Mouse (Mus musculus) embryonic facial prominence, embryonic 15.5 days (tissue): ENCODE measurements around the gene Slc2a3. TPM values are rescaled to one million over a fixed set of nuclear protein-coding genes. Genes with fewer than 3 reads are reported as not detected.

Experiments used
- ATAC-seq: fragments of 200-750 bp; cut with Nextera tagmentation; 2 replicates; pipeline ENCODE4 v1.8.0; 2017; ENCODE audit warnings: low read depth, moderate TSS enrichment; ENCODE audit not compliant: insufficient number of reproducible peaks, low FRiP score, low TSS enrichment
- H3K27ac ChIP-seq: fragments of 300-500 bp; sonication (generic); replicated peaks from 2 replicates; pipeline ENCODE4 v1.5.1; 2015; ENCODE audit warnings: mild to moderate bottlenecking, inconsistent platforms
- H3K27me3 ChIP-seq: fragments of 300-500 bp; sonication (generic); 2 replicates; pipeline ENCODE4 v1.6.1; 2015; ENCODE audit warnings: inconsistent platforms
- H3K36me3 ChIP-seq: fragments of 300-500 bp; sonication (generic); 2 replicates; pipeline ENCODE4 v1.6.1; 2015; ENCODE audit warnings: mild to moderate bottlenecking, inconsistent platforms
- H3K4me1 ChIP-seq: fragments of 300-500 bp; sonication (generic); 2 replicates; pipeline ENCODE4 v1.6.1; 2015; ENCODE audit warnings: inconsistent platforms
- H3K4me2 ChIP-seq: fragments of 300-500 bp; sonication (generic); replicated peaks from 2 replicates; pipeline ENCODE4 v1.6.1; 2015; ENCODE audit warnings: mild to moderate bottlenecking, inconsistent platforms
- H3K4me3 ChIP-seq: fragments of 300-500 bp; sonication (generic); replicated peaks from 2 replicates; pipeline ENCODE4 v1.5.1; 2015; ENCODE audit warnings: mild to moderate bottlenecking, inconsistent platforms
- H3K9ac ChIP-seq: fragments of 300-500 bp; sonication (generic); 2 replicates; pipeline ENCODE4 v1.6.1; 2015; ENCODE audit warnings: inconsistent platforms
- H3K9me3 ChIP-seq: fragments of 300-500 bp; sonication (generic); replicated peaks from 2 replicates; pipeline ENCODE4 v1.6.1; 2016; ENCODE audit warnings: inconsistent platforms
- WGBS: fragments of 180-500 bp; shearing (Covaris S2); methylation state at CpG from one replicate; pipeline ENCODE4 v1.1.7; 2015; 5-methylcytosine and 5-hydroxymethylcytosine counted together
- polyA plus RNA-seq: library from polyadenylated mRNA; unstranded; fragments of >200 nt; fragmentation: Nextera tagmentation; extraction: Ambion mirVana; gene quantifications from 2 replicates; pipeline ENCODE4 v1.2.1, GENCODE M21; 2015

The Slc2a3 gene
- polyA plus RNA-seq, 1 experiment from 2014 or later: 40.2 TPM

DNA sequence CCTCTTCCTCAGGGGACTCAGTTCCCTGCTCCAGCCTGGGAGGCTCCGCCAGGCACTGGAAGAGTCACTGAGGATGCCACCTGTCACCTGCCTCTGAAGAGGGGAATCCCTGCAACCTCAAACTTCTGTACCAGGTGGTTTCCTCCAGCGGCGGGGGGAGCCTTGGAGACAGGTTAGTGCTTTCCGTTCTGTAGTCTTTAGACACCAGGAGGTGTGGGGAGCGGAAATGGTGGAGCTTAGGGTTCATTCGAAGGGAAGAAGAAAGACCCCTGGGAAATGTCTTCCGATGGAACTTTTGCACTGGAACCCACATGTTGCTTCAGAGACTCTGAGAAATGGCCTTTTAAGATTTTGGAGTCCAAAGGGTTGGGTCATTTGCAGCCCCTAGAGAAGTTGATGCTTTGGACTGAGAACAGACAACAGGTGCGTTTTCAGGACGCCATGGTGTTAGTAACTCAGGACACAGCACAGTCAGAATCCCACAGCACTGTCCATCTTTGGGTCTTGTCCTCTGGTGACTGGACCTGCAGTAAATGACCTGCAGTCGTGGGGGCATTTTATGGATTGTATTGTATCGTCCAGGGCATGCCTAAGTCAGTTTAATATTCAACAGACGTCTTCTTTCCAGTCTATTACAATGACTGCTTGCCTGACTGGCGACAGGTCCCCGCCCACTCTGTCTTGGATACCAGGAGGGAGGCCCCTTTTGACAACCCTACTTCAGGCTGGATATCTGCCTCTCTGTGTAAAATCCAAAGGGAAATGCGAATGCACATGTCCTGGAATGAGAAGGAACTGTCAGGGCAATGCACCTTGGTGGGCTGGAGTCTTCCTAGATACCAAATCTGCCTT, 19.6 kb upstream of the Slc2a3 start:
- WGBS: 27% methylated on average over 15 of the region's 15 CpGs
- no peak for ATAC-seq
- Histone ChIP-seq H3K27me3 (no peaks in the 10 kb centered on the region), H3K36me3 (no peaks in the 10 kb centered on the region), H3K27ac (no peak overlapping the region), H3K4me3 (peak overlapping the region; percentile 89), H3K9me3 (no peaks in the 10 kb centered on the region), H3K4me1 (peaks cover 43% of the 10 kb centered on the region), H3K4me2 (peak overlapping the region; percentile 73), H3K9ac (peak overlapping the region; percentile 94)

DNA sequence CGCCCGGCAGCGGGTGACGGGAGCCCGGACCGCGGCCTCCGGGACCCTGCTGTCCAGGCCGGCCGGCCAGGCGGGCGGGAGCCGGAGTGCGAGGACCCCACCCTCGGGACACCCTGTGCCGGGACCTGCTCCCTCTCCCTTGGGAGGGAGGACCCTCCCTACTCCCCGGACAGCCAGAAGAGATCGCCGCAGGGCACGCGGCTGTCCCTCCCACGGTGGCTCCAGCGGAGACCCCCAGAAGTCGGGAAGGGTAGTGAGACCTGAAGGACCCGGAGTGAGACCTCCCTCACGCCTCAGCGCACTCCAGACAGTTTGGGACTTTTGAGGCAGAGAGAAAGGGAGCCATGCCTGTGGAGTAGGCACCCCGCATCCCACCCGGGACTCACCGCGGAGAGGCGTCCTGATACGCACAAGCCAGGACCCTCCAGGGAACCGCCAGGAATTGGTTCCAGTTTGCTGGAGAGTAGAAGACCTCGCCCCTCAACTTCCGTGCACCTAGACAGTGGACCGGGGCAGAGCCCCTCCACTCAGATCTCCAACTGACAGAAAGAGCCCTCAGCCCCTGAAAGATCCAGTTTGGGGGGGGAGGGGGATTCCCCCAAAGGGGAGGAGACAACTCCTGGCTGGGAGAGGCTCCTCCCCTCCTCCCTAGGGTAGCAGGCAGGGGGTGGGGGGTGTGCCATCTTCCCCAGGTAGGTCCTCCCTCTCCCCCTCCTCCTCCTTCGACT, 18.8 kb upstream of the Slc2a3 start:
- Histone ChIP-seq H3K9ac (peak overlapping the region; percentile 94), H3K4me3 (peak overlapping the region; percentile 89), H3K4me2 (peak overlapping the region; percentile 73), H3K27me3 (no peaks in the 10 kb centered on the region), H3K9me3 (no peaks in the 10 kb centered on the region), H3K4me1 (peaks cover 35% of the 10 kb centered on the region), H3K27ac (peak overlapping the region; percentile 82), H3K36me3 (no peaks in the 10 kb centered on the region)
- peak; percentile 63 for ATAC-seq
- under 1% methylated on average over 37 of the region's 38 CpGs for WGBS

GRCm38 (mm10) chr6:122819306-122820070, 18.0 kb upstream of the Slc2a3 start, which contains the start of gene Foxj2:
TSS of gene Foxj2 (plus strand) at chr6:122819914.
- peak within 1 kb of the TSS; percentile 94 for H3K9ac ChIP-seq
- peak; percentile 90 for ATAC-seq
- no peaks in the 10 kb centered on the region for H3K27me3 ChIP-seq
- peak within 1 kb of the TSS; percentile 89 for H3K4me3 ChIP-seq
- H3K36me3 ChIP-seq: no peaks in the 10 kb centered on the region
- peak within 1 kb of the TSS; percentile 73 for H3K4me2 ChIP-seq
- peak within 1 kb of the TSS; percentile 82 for H3K27ac ChIP-seq
- H3K9me3 ChIP-seq: no peaks in the 10 kb centered on the region
- WGBS: 1% methylated on average over 60 of the region's 61 CpGs
- peaks cover 32% of the 10 kb centered on the region for H3K4me1 ChIP-seq

- H3K4me2 ChIP-seq: no peak overlapping the region
- H3K4me3 ChIP-seq: no peak overlapping the region
- no peak overlapping the region for H3K9ac ChIP-seq
- no peak for ATAC-seq
- H3K4me1 ChIP-seq: peaks cover 5% of the 10 kb centered on the region; the same call in 1 of the 2 replicates
- H3K27me3 ChIP-seq: no peaks in the 10 kb centered on the region
- no peaks in the 10 kb centered on the region for H3K36me3 ChIP-seq
- H3K9me3 ChIP-seq: no peaks in the 10 kb centered on the region
- no peak overlapping the region for H3K27ac ChIP-seq
- 86% methylated on average over 4 of the region's 4 CpGs for WGBS
These were observed 12.2 kb upstream of the Slc2a3 start for GRCm38 (mm10) chr6:122813640-122814039.

DNA sequence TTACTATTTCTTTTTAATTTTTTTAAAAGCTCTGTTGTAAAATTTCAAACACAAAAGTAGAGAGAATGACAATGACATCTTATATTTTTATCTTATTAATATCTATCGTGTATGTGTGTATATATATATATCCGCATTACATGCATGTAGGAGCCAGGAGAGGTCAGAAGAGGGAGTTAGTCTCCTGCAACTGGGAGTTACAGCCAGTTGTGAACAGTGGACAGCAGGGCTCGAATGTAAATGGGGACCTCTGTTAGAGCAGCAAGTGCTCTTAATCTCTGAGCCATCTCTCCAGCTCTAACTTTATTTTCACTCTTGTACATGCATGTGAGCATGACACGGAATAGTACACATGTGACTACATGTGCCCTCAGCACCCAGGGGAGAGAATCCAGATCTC, 11.3 kb upstream of the Slc2a3 start:
- H3K27ac ChIP-seq: no peak overlapping the region
- H3K9ac ChIP-seq: no peak overlapping the region
- no peaks in the 10 kb centered on the region for H3K36me3 ChIP-seq
- H3K9me3 ChIP-seq: no peaks in the 10 kb centered on the region
- 81% methylated on average over 4 of the region's 4 CpGs for WGBS
- peaks cover 5% of the 10 kb centered on the region; the same call in 1 of the 2 replicates for H3K4me1 ChIP-seq
- H3K4me3 ChIP-seq: no peak overlapping the region
- no peak for ATAC-seq
- no peaks in the 10 kb centered on the region for H3K27me3 ChIP-seq
- no peak overlapping the region for H3K4me2 ChIP-seq

DNA sequence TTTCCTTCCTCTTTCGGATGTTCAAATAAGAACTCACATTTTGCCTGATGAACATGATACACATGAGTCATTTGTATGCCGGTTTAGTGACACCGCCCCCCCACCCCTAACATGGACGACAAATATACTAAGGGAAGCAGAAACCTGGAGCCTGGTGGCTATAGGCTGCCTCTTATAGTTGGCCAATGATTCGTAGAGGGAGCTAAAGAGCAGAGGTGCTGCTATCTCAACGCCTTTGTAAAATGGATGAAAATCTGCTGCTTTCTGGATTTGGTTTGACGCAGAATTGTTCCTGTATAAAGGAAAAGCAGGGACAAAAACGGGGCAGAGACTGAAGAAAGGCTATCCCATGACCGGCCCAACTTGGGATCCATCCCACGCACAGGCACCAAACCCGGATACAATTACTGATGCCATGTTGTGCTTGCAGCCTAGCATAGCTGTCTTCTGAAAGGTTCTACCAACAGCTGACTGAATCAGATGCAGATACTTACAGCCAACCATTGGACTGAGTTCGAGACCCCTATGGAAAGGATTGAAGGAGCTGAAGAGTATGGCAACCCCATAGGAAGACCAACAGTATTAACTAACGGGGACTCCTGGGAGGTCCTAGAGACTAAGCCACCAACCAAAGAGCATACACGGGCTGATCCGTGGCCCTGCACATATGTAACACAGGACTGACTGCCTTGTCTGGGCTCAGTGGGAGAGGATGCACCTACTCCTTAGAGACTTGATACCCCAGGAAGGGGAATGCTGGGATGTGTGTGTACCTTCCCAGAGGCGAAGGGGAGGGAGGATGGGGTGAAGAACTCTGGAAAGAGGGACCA, 10.5 kb upstream of the Slc2a3 start:
- Histone ChIP-seq H3K4me2 (peak overlapping the region; percentile 68), H3K27me3 (no peaks in the 10 kb centered on the region), H3K9ac (peak overlapping the region; percentile 42), H3K27ac (peak overlapping the region; percentile 100), H3K4me1 (peaks cover 5% of the 10 kb centered on the region; the same call in 1 of the 2 replicates), H3K9me3 (no peaks in the 10 kb centered on the region), H3K36me3 (no peaks in the 10 kb centered on the region), H3K4me3 (peak overlapping the region; percentile 77)
- 24% methylated on average over 16 of the region's 16 CpGs for WGBS
- ATAC-seq: peak; percentile 55

- no peaks in the 10 kb centered on the region for H3K36me3 ChIP-seq
- peak overlapping the region; percentile 100 for H3K27ac ChIP-seq
- peak overlapping the region; percentile 65 for H3K9ac ChIP-seq
- peaks cover 5% of the 10 kb centered on the region; the same call in 1 of the 2 replicates for H3K4me1 ChIP-seq
- H3K4me2 ChIP-seq: peak overlapping the region; percentile 68
- H3K4me3 ChIP-seq: peak overlapping the region; percentile 77
- H3K27me3 ChIP-seq: no peaks in the 10 kb centered on the region
- no peaks in the 10 kb centered on the region for H3K9me3 ChIP-seq
- under 1% methylated on average over 38 of the region's 38 CpGs for WGBS
- peak; percentile 96 for ATAC-seq
These were observed 9.8 kb upstream of the Slc2a3 start for GRCm38 (mm10) chr6:122811280-122811652.

- H3K27me3 ChIP-seq: no peaks in the 10 kb centered on the region
- peak overlapping the region; percentile 77 for H3K4me3 ChIP-seq
- peak overlapping the region; percentile 100 for H3K27ac ChIP-seq
- no peaks in the 10 kb centered on the region for H3K36me3 ChIP-seq
- under 1% methylated on average over 30 of the region's 30 CpGs for WGBS
- H3K9me3 ChIP-seq: no peaks in the 10 kb centered on the region
- peak overlapping the region; percentile 65 for H3K9ac ChIP-seq
- ATAC-seq: peak; percentile 99
- H3K4me2 ChIP-seq: peak overlapping the region; percentile 68
- peaks cover 5% of the 10 kb centered on the region; the same call in 1 of the 2 replicates for H3K4me1 ChIP-seq
These were observed 9.3 kb upstream of the Slc2a3 start for GRCm38 (mm10) chr6:122810615-122811279.

GRCm38 (mm10) chr6:122810022-122810614, 8.7 kb upstream of the Slc2a3 start:
- Histone ChIP-seq H3K27ac (peak overlapping the region; percentile 100), H3K27me3 (no peaks in the 10 kb centered on the region), H3K36me3 (no peaks in the 10 kb centered on the region), H3K9me3 (no peaks in the 10 kb centered on the region), H3K4me2 (peak overlapping the region; percentile 68), H3K4me3 (peak overlapping the region; percentile 77), H3K9ac (peak overlapping the region; percentile 37), H3K4me1 (peaks cover 5% of the 10 kb centered on the region; the same call in 1 of the 2 replicates)
- under 1% methylated on average over 11 of the region's 11 CpGs for WGBS
- no peak for ATAC-seq
